Mouse (Mus musculus) cortical plate, adult 2 months (tissue): ENCODE results near the gene Cldn3.

Source experiments
- CTCF ChIP-seq: fragments of 200-500 bp; IDR thresholded peaks from 2 replicates; pipeline ENCODE4 v1.5.1; 2011; ENCODE audit warnings: mild to moderate bottlenecking, control low read depth, low read length; ENCODE audit not compliant: insufficient read depth; ENCODE audit errors: extremely low read depth
- POLR2A ChIP-seq: fragments of 200-500 bp; IDR thresholded peaks from 2 replicates; pipeline ENCODE4 v1.6.1; 2011; ENCODE audit warnings: mild to moderate bottlenecking, low read length, control low read depth; ENCODE audit not compliant: insufficient read depth; ENCODE audit errors: extremely low read depth

GRCm38 (mm10) chr5:135024665-135025224 is 38.7 kb downstream of the Cldn3 start:
- no peak for TF ChIP-seq POLR2A
- no peak for TF ChIP-seq CTCF
